Mouse (Mus musculus) heart, adult 2 months (tissue): ENCODE data around the gene Fbxw8. TPM values are rescaled to one million over a fixed set of nuclear protein-coding genes. Genes with fewer than 3 reads are reported as not detected.

Experiments used
- DNase-seq, 2 experiments: peaks; one replicate each; pipeline ENCODE4 v3.0.0; 2021
- H3K27ac ChIP-seq: fragments of 200-600 bp; 2 replicates; pipeline ENCODE4 v1.8.1; 2022
- H3K27me3 ChIP-seq: fragments of 200-500 bp; 2 replicates; pipeline ENCODE4 v1.6.1; 2012; ENCODE audit warnings: mild to moderate bottlenecking, low read length, inconsistent platforms, mixed read lengths; ENCODE audit not compliant: control insufficient read depth, insufficient read depth
- H3K36me3 ChIP-seq: fragments of 200-500 bp; 2 replicates; pipeline ENCODE4 v1.6.1; 2012; ENCODE audit warnings: low read length, inconsistent platforms; ENCODE audit not compliant: control insufficient read depth, insufficient read depth
- H3K4me1 ChIP-seq: fragments of 200-500 bp; 2 replicates; pipeline ENCODE4 v1.6.1; 2011; ENCODE audit warnings: low read length; ENCODE audit not compliant: control insufficient read depth, insufficient read depth
- H3K4me3 ChIP-seq: fragments of 200-600 bp; 2 replicates; pipeline ENCODE4 v1.8.1; 2022
- H3K79me2 ChIP-seq: fragments of 200-500 bp; replicated peaks from 2 replicates; pipeline ENCODE4 v1.6.1; 2012; ENCODE audit warnings: mild to moderate bottlenecking, inconsistent platforms, low read length, moderate library complexity, mixed read lengths; ENCODE audit not compliant: control insufficient read depth, insufficient read depth
- H3K9ac ChIP-seq: fragments of 200-500 bp; 2 replicates; pipeline ENCODE4 v1.6.1; 2012; ENCODE audit warnings: low read depth, mild to moderate bottlenecking, control low read depth, inconsistent platforms, low read length, mixed read lengths
- CTCF ChIP-seq: fragments of 200-600 bp; IDR thresholded peaks from 2 replicates; pipeline ENCODE4 v1.8.1; 2022; ENCODE audit warnings: antibody characterized with exemption, mild to moderate bottlenecking, moderate library complexity
- EP300 ChIP-seq: fragments of 200-500 bp; IDR thresholded peaks from 2 replicates; pipeline ENCODE4 v1.6.1; 2011; ENCODE audit warnings: low read depth, low read length, control low read depth; ENCODE audit not compliant: insufficient read depth
- POLR2A ChIP-seq: fragments of 200-500 bp; IDR thresholded peaks from 2 replicates; pipeline ENCODE4 v1.6.1; 2011; ENCODE audit warnings: mild to moderate bottlenecking, low read depth, low read length, control low read depth; ENCODE audit not compliant: insufficient read depth
- WGBS: fragments of 180-500 bp; shearing (Covaris S2); methylation state at CpG from one replicate; pipeline ENCODE4 v1.1.7; 2018; 5-methylcytosine and 5-hydroxymethylcytosine counted together
- intact Hi-C: fragments of 180-260 bp; cut with DNase I; formaldehyde crosslinking; loops from one replicate; pipeline ENCODE4 v1.15.1; 2025
- polyA plus RNA-seq: library from polyadenylated mRNA; depleted of rRNA; stranded (reverse); fragments of >200 nt; gene quantifications from 2 replicates; pipeline ENCODE4 v1.2.3, GENCODE M21; 2012
- total RNA-seq, 2 experiments: library from RNA; stranded (reverse); gene quantifications; 2 replicates each; pipeline ENCODE4 v1.2.3; 2021

Fbxw8 gene
- total and polyA plus RNA-seq, 3 experiments = 35.1 to 39.2 (median 36.8) TPM

DNA sequence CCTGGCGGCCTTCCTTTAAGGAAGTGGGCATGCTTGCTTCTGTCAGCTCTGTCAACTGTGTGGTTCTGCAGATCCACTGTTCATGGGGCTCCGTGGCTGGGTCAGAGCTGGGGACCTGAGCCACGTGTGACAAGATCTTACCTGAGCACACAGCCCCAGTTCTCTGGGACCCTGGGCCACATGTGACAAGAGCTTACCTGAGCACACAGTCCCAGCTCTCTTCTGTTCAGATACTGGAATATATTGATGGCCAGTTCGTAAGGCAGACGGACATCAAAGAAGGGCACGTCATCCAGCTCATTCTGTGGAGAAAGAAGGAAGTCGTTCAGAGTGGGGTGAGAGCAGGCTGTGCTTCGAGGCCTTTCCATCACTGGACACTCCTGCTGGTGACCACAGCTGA lies 12.8 kb downstream of the Fbxw8 start:
- WGBS = 87% methylated on average over 8 of the region's 8 CpGs
- Histone ChIP-seq H3K4me3 (no peak overlapping the region), H3K4me1 (peaks cover 46% of the 10 kb centered on the region), H3K27me3 (no peaks in the 10 kb centered on the region), H3K36me3 (peaks cover 7% of the 10 kb centered on the region; the same call in 1 of the 2 replicates), H3K27ac (peak overlapping the region; percentile 80), H3K9ac (no peak overlapping the region), H3K79me2 (peaks cover 3% of the 10 kb centered on the region; the same call in 1 of the 2 replicates)
- intact Hi-C loops = no loop called here
- DNase-seq = no peak
- TF ChIP-seq POLR2A (no peak), CTCF (no peak), EP300 (no peak)

- TF ChIP-seq EP300 = no peak
- TF ChIP-seq POLR2A = no peak
- TF ChIP-seq CTCF = no peak
- H3K27ac ChIP-seq = peak overlapping the region; percentile 28; the same call in 1 of the 2 replicates
- intact Hi-C loops = no loop called here
- WGBS = 75% methylated on average over 8 of the region's 8 CpGs
- peaks cover 5% of the 10 kb centered on the region; the same call in 1 of the 2 replicates for H3K36me3 ChIP-seq
- H3K9ac ChIP-seq = no peak overlapping the region
- no peaks in the 10 kb centered on the region for H3K27me3 ChIP-seq
- no peak overlapping the region for H3K4me3 ChIP-seq
- peaks cover 23% of the 10 kb centered on the region for H3K4me1 ChIP-seq
- H3K79me2 ChIP-seq = peaks cover 2% of the 10 kb centered on the region; the same call in 1 of the 2 replicates
- peak in 1 of 2 experiments; percentile 40 for DNase-seq
Measured at GRCm38 (mm10) chr5:118139630-118140029, 15.6 kb downstream of the Fbxw8 start.

- H3K79me2 ChIP-seq = peaks cover 4% of the 10 kb centered on the region
- H3K9ac ChIP-seq = no peak overlapping the region
- H3K27ac ChIP-seq = no peak overlapping the region
- H3K27me3 ChIP-seq = no peaks in the 10 kb centered on the region
- H3K4me3 ChIP-seq = no peak overlapping the region
- TF ChIP-seq EP300 = no peak
- TF ChIP-seq POLR2A = no peak
- TF ChIP-seq CTCF = no peak
- no peak for DNase-seq
- no peaks in the 10 kb centered on the region for H3K36me3 ChIP-seq
- intact Hi-C loops = no loop called here
- 89% methylated on average over 5 of the region's 5 CpGs for WGBS
- H3K4me1 ChIP-seq = peaks cover 6% of the 10 kb centered on the region
Measured at GRCm38 (mm10) chr5:118136391-118136790, 18.9 kb downstream of the Fbxw8 start.

GRCm38 (mm10) chr5:118128651-118129050 lies 26.6 kb downstream of the Fbxw8 start:
- no peak for TF ChIP-seq EP300
- no peak for TF ChIP-seq CTCF
- TF ChIP-seq POLR2A = no peak

GRCm38 (mm10) chr5:118128208-118128607 lies 27.1 kb downstream of the Fbxw8 start:
- H3K79me2 ChIP-seq = peaks cover 4% of the 10 kb centered on the region
- H3K27me3 ChIP-seq = no peaks in the 10 kb centered on the region
- no peak overlapping the region for H3K9ac ChIP-seq
- no peaks in the 10 kb centered on the region for H3K36me3 ChIP-seq
- no peak overlapping the region for H3K4me3 ChIP-seq
- intact Hi-C loops = no loop called here
- H3K4me1 ChIP-seq = peaks cover 6% of the 10 kb centered on the region
- WGBS = 35% methylated on average over 6 of the region's 6 CpGs
- TF ChIP-seq CTCF (no peak), EP300 (no peak), POLR2A (no peak)
- H3K27ac ChIP-seq = no peak overlapping the region
- DNase-seq = peak; percentile 45 to 55

More at GRCm38 (mm10) chr5:118128651-118129050, 26.6 kb downstream of the Fbxw8 start:
- DNase-seq = no peak
- Histone ChIP-seq H3K9ac (no peak overlapping the region), H3K27me3 (no peaks in the 10 kb centered on the region), H3K4me1 (peaks cover 6% of the 10 kb centered on the region), H3K4me3 (no peak overlapping the region), H3K36me3 (no peaks in the 10 kb centered on the region), H3K27ac (no peak overlapping the region), H3K79me2 (peaks cover 5% of the 10 kb centered on the region)
- 63% methylated on average over 9 of the region's 9 CpGs for WGBS
- intact Hi-C loops = no loop called here

GRCm38 (mm10) chr5:118126671-118127070 lies 28.6 kb downstream of the Fbxw8 start:
- Histone ChIP-seq H3K9ac (no peak overlapping the region), H3K36me3 (peaks cover 1% of the 10 kb centered on the region; the same call in 1 of the 2 replicates), H3K27me3 (no peaks in the 10 kb centered on the region), H3K4me3 (no peak overlapping the region), H3K79me2 (peaks cover 3% of the 10 kb centered on the region), H3K4me1 (peaks cover 4% of the 10 kb centered on the region; the same call in 1 of the 2 replicates), H3K27ac (no peak overlapping the region)
- WGBS = 86% methylated on average over 4 of the region's 4 CpGs
- intact Hi-C loops = no loop called here
- no peak for DNase-seq
- TF ChIP-seq EP300 = no peak
- TF ChIP-seq CTCF = no peak
- no peak for TF ChIP-seq POLR2A
